Mouse (Mus musculus): Measurements from ENCODE around the gene Trim42.
A peak's percentile ranks its signal among the peaks of the same experiment; 100 is the strongest.

Trim42 gene

DNA sequence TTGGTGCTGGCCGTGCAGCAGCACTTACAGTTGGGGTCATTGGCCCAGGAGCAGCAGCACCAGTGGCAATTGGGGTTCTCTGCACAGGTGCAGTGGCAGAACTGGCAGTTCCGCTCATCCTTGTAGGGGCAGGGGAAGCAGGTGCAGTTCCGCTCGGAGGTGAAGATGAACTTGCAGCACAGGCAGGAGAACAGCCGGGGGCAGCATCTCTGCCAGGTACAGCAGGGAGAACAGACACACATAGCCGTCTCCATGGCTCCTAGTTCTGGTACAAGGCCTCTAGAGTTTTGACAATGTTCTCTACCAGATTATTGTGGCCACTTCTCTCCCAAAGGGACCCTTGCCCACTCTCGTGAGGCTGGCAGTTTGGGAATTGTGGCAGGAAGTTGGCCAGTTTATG is at the start of gene Trim42:
Gene Trim42, minus strand, starts transcription at position 368 of the 400 bp plus-strand sequence.
- DNase-seq (ENCODE audit: inconsistent ontology term) = no peak

DNA sequence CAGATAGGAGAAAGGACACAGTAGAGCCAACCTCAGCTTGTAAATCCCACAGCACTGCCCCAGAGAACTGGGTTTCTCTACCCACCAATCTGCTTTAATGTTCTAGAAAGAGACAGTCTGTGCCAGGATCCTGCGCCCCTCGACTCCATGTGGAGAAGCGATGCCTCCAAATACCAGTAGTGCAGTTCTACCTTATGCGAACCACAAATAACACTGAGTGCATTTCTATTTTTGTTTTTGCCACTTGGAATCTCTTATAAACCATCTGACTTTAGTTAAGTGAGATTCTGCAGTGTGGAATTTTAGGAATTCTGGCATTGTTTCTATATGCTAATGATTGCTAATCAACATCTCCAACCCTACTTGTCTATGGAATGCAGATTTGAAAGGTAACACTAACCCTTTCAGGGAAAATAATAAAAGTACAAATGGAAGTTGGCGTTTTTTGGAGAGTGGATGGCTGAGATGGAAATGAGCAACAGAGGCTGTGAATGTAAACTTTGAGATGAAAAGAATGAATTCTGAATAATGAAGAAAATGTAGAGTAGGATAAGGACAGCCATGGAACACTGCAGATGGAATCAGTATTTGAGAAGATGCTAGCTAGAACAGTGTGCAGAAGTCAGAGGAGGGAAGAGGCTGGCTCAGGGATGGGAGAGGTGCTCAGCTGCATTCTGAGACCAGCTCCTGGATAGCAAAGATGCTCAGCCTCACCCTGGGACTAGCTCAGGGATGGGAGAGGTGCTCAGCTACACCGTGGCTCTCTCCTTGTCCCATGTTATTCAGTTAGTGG is 45.3 kb upstream of the Trim42 start:
- DNase-seq (ENCODE audit: inconsistent ontology term) = no peak

DNA sequence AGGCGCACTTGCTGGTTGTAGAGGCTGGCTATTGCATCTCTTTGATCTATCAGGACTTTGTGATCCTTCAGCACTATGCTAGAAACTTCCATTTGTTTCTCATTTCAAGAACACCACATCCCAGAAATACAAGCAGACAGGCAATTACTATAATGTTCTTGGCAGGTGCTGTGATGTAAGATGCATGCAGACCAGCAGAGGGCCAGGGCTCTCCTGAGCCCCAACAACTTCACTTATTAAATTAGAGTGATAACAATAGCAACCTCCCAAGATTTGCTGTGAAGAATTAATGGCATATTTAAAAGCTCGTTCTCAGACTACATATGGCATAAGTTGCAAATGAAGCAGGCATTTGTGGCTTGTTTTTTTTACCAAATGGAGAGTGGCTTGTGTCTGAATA is 38.4 kb upstream of the Trim42 start:
- no peak for DNase-seq (ENCODE audit: inconsistent ontology term)

DNA sequence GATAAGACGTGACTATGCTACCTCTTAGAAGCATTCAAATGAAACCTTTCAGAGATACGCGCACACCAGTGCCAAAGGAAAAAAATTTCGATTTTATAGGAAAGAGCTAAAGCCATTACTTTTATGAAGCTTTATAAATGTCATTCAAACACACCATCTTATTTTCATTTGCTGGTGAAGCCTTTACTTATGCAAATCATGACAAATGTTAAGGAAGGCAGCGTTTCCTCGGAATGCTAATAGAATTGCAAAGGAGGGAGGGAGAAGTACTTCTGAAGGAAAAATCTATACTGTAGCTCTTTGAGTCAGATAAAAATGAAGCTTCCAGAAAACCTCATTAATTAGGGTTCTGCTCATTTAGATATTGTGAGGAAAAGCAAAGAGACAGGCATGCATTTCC is 13.3 kb downstream of the Trim42 start:
- no peak for DNase-seq (ENCODE audit: inconsistent ontology term)

DNA sequence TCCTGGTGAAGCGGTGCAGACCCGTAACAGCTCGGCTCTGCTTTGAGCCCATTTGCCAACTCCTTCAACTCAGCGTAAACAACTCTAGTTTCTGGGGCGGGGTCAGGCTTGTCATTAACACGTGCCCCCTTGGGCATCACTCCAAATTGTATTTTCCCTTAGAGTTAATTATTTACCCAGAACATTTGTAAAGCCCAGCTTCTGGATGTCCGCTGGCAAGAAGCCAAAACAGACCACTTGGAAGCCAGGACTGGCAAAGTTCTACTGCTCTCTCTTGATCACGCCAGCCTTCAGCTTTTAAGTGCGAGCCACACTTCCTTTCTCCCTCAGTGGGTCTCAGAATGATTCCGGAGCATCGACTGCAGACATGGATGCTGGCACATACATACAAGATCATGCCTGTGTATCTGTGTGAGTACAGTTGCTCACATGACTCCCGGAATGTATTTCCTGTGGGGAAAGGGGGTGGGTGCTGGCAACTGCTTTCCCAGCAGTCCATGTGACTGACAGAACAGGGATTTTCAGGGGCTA is 24.9 kb downstream of the Trim42 start:
- peak; percentile 26 for DNase-seq (ENCODE audit: inconsistent ontology term)

DNA sequence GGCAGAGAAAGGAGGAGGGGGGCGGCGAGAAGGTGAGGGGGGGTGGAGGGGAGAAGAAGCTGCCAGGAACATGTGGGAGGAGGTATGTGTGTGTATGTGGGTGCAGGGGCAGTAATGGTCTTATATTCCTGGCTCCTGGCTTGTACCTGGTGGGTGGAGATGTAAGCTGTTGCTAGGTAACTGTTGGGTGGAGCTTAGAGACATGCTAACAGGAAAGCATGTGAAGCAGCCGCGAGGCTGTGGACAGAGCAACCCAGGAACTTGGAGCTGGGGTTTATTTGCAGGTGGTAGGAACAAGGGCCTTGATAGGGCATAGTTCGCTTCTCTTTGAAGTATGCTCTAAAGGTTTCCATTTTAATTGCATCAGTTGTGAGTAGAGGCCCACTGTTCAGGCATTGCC is 28.0 kb downstream of the Trim42 start:
- no peak for DNase-seq (ENCODE audit: inconsistent ontology term)

DNA sequence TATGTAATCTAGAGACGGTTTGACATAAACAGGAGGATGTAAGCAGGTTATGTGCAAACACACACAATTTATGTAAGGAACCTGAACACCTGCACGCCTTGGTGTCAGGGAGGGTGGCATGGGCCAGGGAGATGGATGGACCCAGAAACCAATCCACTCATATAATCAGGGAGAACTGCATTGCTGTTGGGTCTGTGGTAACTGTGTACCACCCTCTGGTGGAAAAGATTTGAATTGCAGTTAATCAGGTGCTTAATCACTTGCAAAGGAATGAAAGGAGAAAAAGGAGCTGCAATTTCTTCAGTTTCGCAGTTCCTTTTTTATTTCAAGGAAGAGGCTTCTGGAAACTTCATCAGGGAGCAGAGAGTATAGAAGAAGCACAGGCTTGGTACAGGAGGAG is 46.9 kb downstream of the Trim42 start:
- DNase-seq (ENCODE audit: inconsistent ontology term) = peak; percentile 30

DNA sequence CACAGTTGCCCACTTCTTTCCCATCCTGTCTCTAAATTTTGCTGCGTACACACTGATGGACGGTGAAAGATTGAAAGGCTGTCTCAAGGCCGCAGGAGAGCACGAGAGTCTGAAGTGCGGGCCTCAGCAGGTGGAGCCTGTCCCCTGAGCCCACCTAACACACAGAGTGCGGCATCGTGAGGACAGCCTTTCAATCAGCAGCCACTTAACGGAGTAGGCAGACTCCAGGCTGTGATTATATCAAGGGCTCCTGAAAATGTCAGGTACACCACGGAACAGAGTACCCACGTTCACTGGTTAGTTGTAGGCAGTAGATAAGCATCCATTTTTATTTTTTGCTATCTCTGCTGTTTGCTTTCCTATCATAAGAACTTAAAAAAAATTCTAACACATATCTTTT is 47.6 kb downstream of the Trim42 start:
- no peak for DNase-seq (ENCODE audit: inconsistent ontology term)

DNA sequence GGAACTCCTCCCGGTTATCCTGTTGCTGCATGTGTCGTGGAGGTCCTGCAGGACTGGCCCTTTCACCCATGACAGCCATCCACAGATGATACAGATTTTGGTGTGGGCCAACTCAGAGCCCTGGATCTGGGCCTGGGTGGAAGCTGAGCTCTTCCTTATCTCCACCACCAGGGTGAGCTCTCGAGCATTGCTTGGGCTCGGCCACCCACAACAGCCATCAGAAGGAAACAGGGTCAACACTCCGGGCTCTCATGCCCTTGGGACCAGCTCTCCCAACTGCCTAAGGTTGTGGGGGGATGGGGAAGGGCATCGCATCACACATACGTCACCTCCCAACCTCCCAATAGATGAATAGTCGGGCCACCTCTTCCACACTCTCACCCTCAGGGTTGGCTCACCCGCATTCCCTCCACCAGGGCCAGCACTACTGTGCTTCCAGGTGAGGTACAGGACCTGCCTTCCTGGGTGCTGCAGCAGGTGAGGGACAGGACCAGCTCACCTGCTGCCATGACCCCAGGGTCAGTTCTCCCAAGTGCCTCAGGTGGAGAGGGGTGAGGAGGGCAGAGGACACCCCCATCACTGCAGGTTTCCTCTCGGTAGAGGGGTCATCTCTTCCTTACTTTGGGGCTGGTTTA is 54.2 kb downstream of the Trim42 start:
- DNase-seq (ENCODE audit: inconsistent ontology term) = no peak

DNA sequence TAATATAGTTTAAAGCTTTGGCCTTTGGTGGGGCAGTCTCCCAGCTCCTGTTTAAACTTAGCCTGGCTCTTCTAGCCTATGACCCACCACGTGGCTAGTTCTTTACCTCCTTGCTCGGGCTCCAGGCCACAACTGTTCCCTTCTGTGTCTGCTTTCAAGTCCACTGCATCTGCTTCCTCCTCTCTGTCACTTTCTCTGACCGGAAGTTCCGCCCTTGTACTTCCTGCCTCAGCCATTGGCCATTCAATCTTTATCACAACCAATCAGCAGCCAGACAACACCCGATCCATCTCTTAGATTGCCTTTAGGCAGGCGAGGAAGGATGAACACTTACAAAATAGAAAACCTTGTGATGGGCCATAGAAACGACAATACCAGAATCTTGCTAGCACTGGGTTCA is 58.1 kb downstream of the Trim42 start:
- DNase-seq (ENCODE audit: inconsistent ontology term) = no peak

DNA sequence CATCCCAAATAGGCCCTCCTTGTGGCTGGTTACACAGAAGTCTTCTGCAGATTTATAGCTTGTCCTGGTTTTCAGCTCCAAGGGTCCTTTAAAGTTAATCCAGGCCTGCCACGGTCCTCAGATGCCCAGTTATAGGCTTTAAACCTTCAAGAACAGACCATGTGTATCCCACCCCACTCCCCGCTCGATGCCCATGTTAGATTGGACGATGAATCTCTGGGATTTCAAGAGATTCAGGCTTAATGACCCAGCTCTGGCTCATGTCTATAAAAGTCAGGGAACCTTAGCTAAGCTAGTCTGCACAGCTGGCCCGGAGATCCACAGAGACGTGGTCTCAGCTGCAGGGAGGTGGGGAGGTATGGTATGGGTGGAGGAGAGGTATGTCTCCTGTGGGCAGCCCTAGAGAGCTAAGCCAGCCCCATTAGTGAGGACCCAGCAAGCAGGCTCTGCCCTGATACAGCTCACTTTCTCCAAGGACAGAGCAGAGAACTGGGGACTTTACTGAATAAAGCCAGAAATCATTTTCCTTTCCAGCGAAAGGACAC is 60.2 kb downstream of the Trim42 start:
- no peak for DNase-seq (ENCODE audit: inconsistent ontology term)

DNA sequence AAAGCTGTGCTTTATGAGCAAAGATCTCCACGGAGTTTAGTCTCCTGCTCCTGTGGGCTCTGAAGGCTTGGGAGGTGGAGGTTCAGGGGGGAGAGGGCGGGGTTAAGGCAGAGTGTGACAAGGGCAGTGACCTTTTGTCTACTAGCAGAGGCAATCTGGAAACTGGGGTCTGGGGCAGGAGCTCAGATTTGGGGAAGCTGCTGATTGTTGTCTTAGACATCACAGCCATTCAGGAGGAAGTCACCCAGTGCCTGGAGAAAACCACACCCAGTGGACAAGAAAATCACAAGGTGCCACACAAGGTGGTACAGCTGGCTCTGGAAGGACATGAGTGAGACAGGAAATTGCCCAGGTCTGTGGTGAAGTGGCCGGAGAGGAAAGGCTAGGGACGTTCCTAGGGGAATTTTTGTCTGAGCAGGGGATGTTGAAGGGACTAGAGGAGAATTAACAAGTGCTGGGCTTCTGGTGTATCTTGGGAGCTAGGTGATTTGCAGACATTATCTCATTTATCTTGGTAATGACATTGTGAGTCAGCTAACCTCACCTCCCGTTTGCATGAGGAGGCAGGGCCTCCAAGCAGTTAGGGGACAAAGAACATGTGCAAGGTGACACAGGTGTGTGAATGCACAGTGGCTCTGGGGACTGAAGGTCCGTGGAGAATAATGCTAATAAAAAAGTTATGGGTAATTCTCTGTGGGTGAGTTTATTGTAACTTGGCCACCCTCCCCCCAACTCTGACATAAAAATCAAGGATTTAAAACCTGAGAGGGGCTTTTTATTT is 61.9 kb downstream of the Trim42 start:
- DNase-seq (ENCODE audit: inconsistent ontology term) = no peak

Measured in Muller cell, postnatal 12 days (primary cell).